Mouse (Mus musculus) midbrain, embryonic 10.5 days (tissue): ENCODE data around the gene Slc5a10. TPM values are rescaled to one million over a fixed set of nuclear protein-coding genes. Genes with fewer than 3 reads are reported as not detected.

Experiments
- DNase-seq: peaks from one replicate; pipeline ENCODE4 v3.0.0-alpha.2; 2017; ENCODE audit warnings: low spot score
- H3K27ac ChIP-seq: fragments of 300-500 bp; sonication (generic); replicated peaks from 2 replicates; pipeline ENCODE4 v1.5.1; 2016; ENCODE audit warnings: mild to moderate bottlenecking
- H3K27me3 ChIP-seq: fragments of 300-500 bp; sonication (generic); 2 replicates; pipeline ENCODE4 v1.6.1; 2016; ENCODE audit warnings: low read depth, mild to moderate bottlenecking; ENCODE audit not compliant: poor library complexity, severe bottlenecking
- H3K36me3 ChIP-seq: fragments of 300-500 bp; sonication (generic); 2 replicates; pipeline ENCODE4 v1.6.1; 2016; ENCODE audit warnings: mild to moderate bottlenecking, moderate library complexity
- H3K4me1 ChIP-seq: fragments of 300-500 bp; sonication (generic); 2 replicates; pipeline ENCODE4 v1.6.1; 2016
- H3K4me3 ChIP-seq: fragments of 300-500 bp; sonication (generic); 2 replicates; pipeline ENCODE4 v1.5.1; 2016; ENCODE audit warnings: mild to moderate bottlenecking, moderate library complexity
- H3K9me3 ChIP-seq: fragments of 300-500 bp; sonication (generic); replicated peaks from 2 replicates; pipeline ENCODE4 v1.6.1; 2016; ENCODE audit warnings: mild to moderate bottlenecking
- WGBS: fragments of 180-500 bp; shearing (Covaris S2); methylation state at CpG from one replicate; pipeline ENCODE4 v1.1.7; 2016; 5-methylcytosine and 5-hydroxymethylcytosine counted together
- polyA plus RNA-seq: library from polyadenylated mRNA; unstranded; fragments of >200 nt; fragmentation: Nextera tagmentation; extraction: Ambion mirVana; gene quantifications from 2 replicates; pipeline ENCODE4 v1.2.1, GENCODE M21; 2016

The Slc5a10 gene
- polyA plus RNA-seq, 1 experiment from 2014 or later = not detected

GRCm38 (mm10) chr11:61660001-61660400 is 60.6 kb downstream of the Slc5a10 start:
- no peak for DNase-seq
- Histone ChIP-seq H3K36me3 (no peaks in the 10 kb centered on the region), H3K27me3 (no peaks in the 10 kb centered on the region), H3K27ac (no peak overlapping the region), H3K9me3 (no peaks in the 10 kb centered on the region), H3K4me1 (0 out of 2 replicates have a peak, but pooled peaks cover 2% of the 10 kb centered on the region), H3K4me3 (no peak overlapping the region)
- WGBS = 88% methylated on average over 8 of the region's 8 CpGs

DNA sequence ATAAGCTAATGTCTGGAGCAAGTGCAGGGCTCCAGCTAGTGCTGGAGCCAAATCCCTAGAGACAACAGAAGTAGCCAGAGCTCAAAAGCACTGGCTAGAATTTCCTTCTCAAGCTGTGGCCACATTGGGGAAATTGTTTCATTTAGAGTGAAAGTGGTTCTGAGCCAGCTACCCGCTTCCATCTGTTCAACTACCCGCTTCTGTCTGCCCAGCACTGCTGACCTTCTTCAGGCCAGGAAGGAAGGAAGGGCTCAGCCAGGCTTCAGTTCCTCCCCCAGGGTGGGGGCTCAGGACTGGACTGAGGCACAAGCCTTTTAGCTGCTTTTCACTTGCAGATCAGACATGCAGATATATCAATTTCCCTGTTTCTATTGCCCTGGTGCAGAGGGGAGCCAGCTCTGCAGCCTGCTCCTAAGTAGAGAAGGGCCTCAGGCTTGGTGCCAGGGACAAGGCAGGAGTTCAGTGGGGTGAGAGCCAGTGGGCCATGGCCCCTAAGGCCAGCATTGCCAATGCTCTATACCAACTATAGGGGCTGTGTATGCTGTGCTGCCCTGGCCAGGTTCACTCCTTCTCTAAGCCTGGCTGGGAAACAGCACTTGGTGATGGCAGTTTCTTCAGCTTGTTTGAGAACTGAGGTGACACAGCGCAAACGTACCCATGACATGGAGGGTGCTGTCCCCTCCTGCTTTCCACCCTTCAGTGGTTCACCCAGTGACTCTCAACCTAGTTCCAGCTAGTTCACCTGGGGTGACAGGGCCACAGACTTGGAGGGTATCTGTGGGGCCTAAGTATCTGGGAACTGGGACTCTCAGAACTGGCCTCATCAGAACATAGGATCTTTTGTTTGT is 61.4 kb downstream of the Slc5a10 start:
- Histone ChIP-seq H3K4me1 (0 out of 2 replicates have a peak, but pooled peaks cover 2% of the 10 kb centered on the region), H3K9me3 (no peaks in the 10 kb centered on the region), H3K27ac (0 out of 2 replicates have a peak overlapping the region, but pooled peaks have one; percentile 13), H3K36me3 (no peaks in the 10 kb centered on the region), H3K4me3 (no peak overlapping the region), H3K27me3 (no peaks in the 10 kb centered on the region)
- WGBS = 80% methylated on average over 4 of the region's 4 CpGs
- DNase-seq = no peak

GRCm38 (mm10) chr11:61658360-61658922 is 62.2 kb downstream of the Slc5a10 start:
- Histone ChIP-seq H3K27me3 (no peaks in the 10 kb centered on the region), H3K27ac (no peak overlapping the region), H3K9me3 (no peaks in the 10 kb centered on the region), H3K4me3 (no peak overlapping the region), H3K36me3 (no peaks in the 10 kb centered on the region), H3K4me1 (0 out of 2 replicates have a peak, but pooled peaks cover 2% of the 10 kb centered on the region)
- no peak for DNase-seq
- WGBS = 90% methylated on average over 3 of the region's 3 CpGs

GRCm38 (mm10) chr11:61657432-61657831 is 63.2 kb downstream of the Slc5a10 start:
- Histone ChIP-seq H3K27ac (no peak overlapping the region), H3K4me3 (no peak overlapping the region), H3K4me1 (0 out of 2 replicates have a peak, but pooled peaks cover 2% of the 10 kb centered on the region), H3K9me3 (no peaks in the 10 kb centered on the region), H3K27me3 (no peaks in the 10 kb centered on the region; the same call in 1 of the 2 replicates), H3K36me3 (no peaks in the 10 kb centered on the region)
- WGBS = 77% methylated on average over 2 of the region's 2 CpGs
- no peak for DNase-seq

DNA sequence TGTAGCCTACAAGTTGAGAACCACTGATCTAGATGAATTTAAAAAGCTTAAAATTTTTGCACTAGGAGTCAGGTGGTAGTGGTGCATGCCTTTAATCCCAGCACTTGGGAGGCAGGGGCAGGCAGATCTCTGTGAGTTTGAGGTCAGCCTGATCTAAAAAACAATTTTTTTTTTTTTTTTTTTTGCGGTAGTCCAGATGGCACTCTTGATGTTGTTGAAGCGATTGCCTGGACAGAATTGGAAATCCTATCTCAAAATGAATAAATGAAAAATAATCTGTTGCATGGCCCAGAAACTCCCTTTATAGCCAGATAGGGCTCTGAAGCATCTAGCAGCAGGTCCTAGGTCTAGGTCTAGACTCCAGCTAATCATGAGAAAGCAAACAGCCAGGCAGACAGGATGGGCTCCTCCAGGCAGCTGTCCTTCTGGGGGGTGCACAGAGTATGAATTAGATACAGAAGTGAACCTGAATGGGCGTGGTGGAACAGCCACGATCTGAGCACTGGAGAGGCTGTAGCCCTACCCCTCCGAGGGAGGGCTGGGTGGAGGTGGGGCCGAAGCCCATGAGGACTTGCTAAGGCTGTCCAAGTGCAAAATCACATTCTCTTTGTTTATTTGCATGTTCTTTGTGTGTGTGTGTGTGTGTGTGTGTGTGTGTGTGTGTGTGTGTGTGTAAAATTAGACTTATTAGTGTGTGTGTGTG is 64.3 kb downstream of the Slc5a10 start:
- no peak for DNase-seq
- no peaks in the 10 kb centered on the region for H3K36me3 ChIP-seq
- WGBS = 72% methylated on average over 6 of the region's 6 CpGs
- H3K27ac ChIP-seq = no peak overlapping the region
- H3K27me3 ChIP-seq = no peaks in the 10 kb centered on the region; the same call in 1 of the 2 replicates
- no peaks in the 10 kb centered on the region for H3K9me3 ChIP-seq
- 0 out of 2 replicates have a peak, but pooled peaks cover 2% of the 10 kb centered on the region for H3K4me1 ChIP-seq
- no peak overlapping the region for H3K4me3 ChIP-seq

DNA sequence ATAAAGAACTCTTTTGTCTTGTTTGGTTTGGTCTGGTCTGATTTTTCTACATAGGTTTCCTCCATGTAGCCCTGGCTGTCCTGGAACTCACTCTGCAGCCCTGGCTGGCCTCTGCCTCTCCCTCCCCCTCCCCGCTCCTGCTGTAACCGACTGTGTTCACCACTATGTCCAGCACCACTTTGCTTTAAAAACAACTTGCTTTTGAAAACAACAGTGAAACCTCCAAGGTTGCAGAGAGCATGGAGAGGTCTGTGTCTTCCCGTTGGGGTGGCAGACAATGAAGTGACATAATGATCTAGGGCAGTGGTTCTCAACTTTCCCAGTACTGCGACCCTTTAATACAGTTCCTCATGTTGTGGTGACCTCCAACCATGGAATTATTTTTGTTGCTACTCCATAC is 65.0 kb downstream of the Slc5a10 start:
- WGBS = 69% methylated on average over 4 of the region's 4 CpGs
- H3K9me3 ChIP-seq = no peaks in the 10 kb centered on the region
- H3K4me3 ChIP-seq = no peak overlapping the region
- H3K36me3 ChIP-seq = no peaks in the 10 kb centered on the region
- no peak overlapping the region for H3K27ac ChIP-seq
- H3K27me3 ChIP-seq = no peaks in the 10 kb centered on the region; the same call in 1 of the 2 replicates
- DNase-seq = no peak
- H3K4me1 ChIP-seq = 0 out of 2 replicates have a peak, but pooled peaks cover 2% of the 10 kb centered on the region

- no peaks in the 10 kb centered on the region for H3K9me3 ChIP-seq
- no peak overlapping the region for H3K27ac ChIP-seq
- H3K4me3 ChIP-seq = no peak overlapping the region
- 88% methylated on average over 4 of the region's 4 CpGs for WGBS
- no peaks in the 10 kb centered on the region; the same call in 1 of the 2 replicates for H3K27me3 ChIP-seq
- no peak for DNase-seq
- no peaks in the 10 kb centered on the region for H3K36me3 ChIP-seq
- H3K4me1 ChIP-seq = 0 out of 2 replicates have a peak, but pooled peaks cover 2% of the 10 kb centered on the region
These were observed 65.8 kb downstream of the Slc5a10 start for GRCm38 (mm10) chr11:61654786-61655311.

DNA sequence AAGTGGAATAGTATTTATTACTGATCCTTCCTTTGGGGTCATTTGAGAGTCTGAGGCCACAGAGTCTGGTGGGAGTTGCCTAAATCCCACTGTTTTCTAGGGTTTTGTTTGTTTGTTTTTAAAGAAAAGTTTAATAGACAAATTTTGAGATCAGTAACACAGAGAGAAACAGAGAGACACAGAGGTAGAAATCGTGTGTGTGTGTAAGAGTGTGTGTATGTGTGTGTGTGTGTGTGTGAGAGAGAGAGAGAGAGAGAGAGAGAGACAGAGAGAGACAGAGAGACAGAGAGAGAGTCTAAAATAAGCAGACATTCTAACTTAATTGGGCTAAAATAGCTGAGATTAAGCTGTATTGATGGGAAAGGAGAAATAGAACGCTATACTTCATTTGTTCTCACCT is 67.1 kb downstream of the Slc5a10 start:
- DNase-seq = no peak
- no peak overlapping the region for H3K27ac ChIP-seq

DNA sequence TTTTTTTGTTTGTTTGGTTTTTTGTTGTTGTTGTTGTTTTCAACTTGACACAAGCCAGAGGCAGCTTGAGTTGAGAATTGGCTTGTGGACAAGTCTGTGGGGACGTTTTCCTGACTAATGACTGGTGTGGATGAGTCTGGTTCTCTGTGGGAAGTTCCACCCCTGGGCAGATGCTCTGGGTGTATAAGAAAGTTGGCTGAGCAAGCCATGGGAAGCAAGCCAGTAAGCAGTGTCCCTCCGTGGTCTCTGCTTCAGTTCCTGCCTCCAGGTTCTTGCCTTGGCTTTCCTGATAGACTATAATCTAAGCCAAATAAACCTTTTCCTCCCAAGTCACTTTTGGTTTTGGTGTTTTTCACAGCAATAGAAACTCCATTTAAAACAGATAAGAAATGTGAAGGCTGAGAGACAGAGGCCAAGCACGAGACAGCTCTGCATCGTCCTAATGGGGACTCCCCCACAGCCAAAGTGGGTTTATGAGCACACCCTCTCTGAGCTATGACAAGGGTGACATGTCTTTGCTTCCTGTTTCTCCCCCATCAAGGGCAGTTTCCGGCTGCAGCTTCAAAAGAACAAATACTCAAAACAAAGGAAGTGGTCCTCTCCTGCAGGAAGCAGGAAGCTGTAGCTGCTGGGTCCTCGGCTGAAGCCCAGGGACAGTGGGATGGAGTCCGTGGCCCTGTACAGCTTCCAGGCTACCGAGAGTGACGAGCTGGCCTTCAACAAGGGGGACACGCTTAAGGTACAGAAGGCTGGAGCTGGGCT is 67.8 kb downstream of the Slc5a10 start, which contains the start of gene Grap:
Grap (plus strand) TSS at position 580 of the 762 bp plus-strand sequence.
- H3K4me1 ChIP-seq = no peaks in the 10 kb centered on the region
- 0 out of 2 replicates have a peak within 1 kb of the TSS, but pooled peaks have one; percentile 7 for H3K4me3 ChIP-seq
- WGBS = 75% methylated on average over 10 of the region's 10 CpGs

More for the DNA sequence above, 67.1 kb downstream of the Slc5a10 start:
- no peaks in the 10 kb centered on the region; the same call in 1 of the 2 replicates for H3K27me3 ChIP-seq
- no peaks in the 10 kb centered on the region for H3K4me1 ChIP-seq
- no peaks in the 10 kb centered on the region for H3K36me3 ChIP-seq
- 0 out of 2 replicates have a peak overlapping the region, but pooled peaks have one; percentile 7 for H3K4me3 ChIP-seq
- 68% methylated on average over 2 of the region's 2 CpGs for WGBS
- no peaks in the 10 kb centered on the region for H3K9me3 ChIP-seq

DNA sequence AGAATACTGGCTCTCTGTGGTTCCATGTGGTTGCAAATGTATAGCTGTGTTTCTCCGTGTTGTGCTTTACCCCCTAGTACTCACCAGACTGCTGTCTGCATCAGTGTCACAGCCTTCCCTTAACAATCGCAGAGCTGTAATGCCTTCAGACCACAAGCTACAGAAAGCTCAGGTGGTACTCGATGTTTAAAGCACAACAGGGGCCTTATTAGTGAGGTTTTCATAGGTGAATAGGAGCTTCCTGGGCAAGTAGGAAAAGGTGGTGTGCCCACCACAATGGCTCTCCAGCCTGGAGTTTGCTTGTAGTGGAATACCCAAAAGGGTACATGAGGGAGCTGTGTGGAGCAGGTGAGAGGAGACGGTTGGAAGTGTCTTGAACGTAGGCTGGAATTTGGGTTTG is 68.4 kb downstream of the Slc5a10 start:
- no peak for DNase-seq
- Histone ChIP-seq H3K36me3 (no peaks in the 10 kb centered on the region), H3K4me1 (no peaks in the 10 kb centered on the region), H3K4me3 (no peak overlapping the region), H3K9me3 (no peaks in the 10 kb centered on the region), H3K27me3 (no peaks in the 10 kb centered on the region; the same call in 1 of the 2 replicates), H3K27ac (no peak overlapping the region)
- WGBS = 92% methylated on average over 5 of the region's 5 CpGs

More for the DNA sequence above, 67.8 kb downstream of the Slc5a10 start, which contains the start of gene Grap:
- no peaks in the 10 kb centered on the region; the same call in 1 of the 2 replicates for H3K27me3 ChIP-seq
- DNase-seq = no peak
- H3K36me3 ChIP-seq = no peaks in the 10 kb centered on the region
- no peaks in the 10 kb centered on the region for H3K9me3 ChIP-seq
- H3K27ac ChIP-seq = no peak within 1 kb of the TSS

DNA sequence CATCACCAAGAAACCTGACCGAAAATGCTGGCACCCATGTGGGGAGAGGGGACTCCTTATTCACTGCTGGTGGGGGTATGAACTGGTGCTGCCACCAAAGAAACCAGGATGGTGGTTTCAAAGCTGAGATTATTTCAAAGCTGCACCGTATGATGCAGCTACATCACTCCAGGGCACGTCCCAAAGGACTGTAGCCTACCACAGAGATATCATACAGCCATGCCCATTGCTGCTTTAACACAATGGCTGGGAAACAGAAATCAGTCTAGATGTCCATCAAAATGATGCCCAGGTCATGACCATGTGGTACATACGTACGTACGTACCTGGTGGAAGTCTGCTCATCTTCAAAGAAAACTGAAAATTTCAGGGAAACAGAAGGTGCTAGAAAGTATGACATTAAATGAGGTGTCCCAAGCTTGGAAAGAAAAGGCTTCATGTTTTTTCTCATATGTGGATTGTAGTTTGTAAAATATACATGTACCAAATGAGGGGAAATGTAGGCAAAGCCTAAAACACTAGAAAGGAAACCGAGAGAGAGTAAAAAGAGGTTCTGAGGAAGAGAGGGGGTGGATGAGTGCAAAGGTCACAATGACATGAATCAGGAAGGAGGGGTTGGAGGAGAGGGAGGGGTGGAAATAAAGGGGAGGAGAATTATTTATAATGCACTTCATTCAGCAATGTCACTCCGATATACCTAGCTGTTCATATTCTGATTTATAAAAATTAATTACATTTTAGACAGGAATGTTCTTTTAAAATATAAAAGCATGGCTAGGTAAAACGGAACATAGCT is 70.0 kb downstream of the Slc5a10 start:
- no peak for DNase-seq
- H3K36me3 ChIP-seq = no peaks in the 10 kb centered on the region
- H3K4me3 ChIP-seq = no peak overlapping the region
- no peak overlapping the region for H3K27ac ChIP-seq
- no peaks in the 10 kb centered on the region; the same call in 1 of the 2 replicates for H3K27me3 ChIP-seq
- 88% methylated on average over 9 of the region's 9 CpGs for WGBS
- no peaks in the 10 kb centered on the region for H3K4me1 ChIP-seq
- H3K9me3 ChIP-seq = no peaks in the 10 kb centered on the region
